Mouse (Mus musculus): ENCODE data around the gene Olfml2b. TPM values are rescaled to one million over a fixed set of nuclear protein-coding genes. Genes with fewer than 3 reads are reported as not detected.

Olfml2b gene
- 7.2 and 7.4 TPM in 2 replicates for polyA plus RNA-seq (2014; fragmentation: Nextera tagmentation; extraction: Ambion mirVana)

DNA sequence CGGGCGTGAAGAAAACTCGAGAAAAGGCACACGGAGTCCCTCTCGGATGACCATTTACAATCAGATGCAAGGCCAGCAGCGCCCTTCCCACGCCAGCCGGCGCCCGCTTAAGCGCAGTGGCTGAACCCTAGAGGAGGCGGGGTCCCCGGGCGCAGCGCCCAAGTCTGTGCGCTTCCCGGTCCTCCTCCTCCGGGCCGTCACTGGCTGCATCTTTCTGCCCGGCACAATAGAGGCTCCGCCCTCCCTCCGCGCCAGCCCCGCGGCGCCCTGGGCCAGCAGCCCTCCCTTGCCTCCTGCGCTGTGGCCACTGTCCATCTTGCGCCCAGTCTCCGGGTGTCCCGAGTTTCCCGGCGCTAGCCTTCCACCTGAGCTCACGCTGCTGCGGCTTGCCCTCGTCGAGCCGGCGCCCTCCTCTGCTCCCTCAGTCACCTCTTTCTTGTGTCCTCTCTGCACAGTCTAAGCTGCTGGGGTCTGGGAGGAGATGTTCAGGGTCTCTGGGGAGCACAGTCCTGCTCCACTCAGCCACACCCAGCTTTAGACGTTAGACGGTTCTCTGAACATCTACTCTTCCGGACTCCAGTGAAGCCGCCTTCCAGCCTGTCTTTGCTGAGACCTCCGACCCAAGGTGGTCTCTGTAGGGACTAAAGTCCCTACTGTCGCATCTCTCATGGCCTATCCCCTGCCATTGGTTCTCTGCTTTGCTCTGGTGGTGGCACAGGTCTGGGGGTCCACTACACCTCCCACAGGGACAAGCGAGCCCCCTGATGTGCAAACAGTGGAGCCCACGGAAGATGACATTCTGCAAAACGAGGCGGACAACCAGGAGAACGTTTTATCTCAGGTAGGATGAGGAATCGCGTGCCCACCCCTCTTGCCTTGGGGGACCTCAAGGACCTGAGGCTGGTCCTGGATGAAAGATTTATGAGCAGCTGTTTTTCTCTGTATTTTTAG is at the start of gene Olfml2b:
TSS of gene Olfml2b (plus strand) at position 278 of the 951 bp plus-strand sequence.
- peak; percentile 85 for DNase-seq (ENCODE audit: low spot score)
- WGBS: 14% methylated on average over 49 of the region's 51 CpGs
- Histone ChIP-seq H3K27ac (replicated peaks; ENCODE audit: low read depth, low read length) (no peak within 1 kb of the TSS), H3K4me1 (ENCODE audit: control insufficient read depth, insufficient read depth, low read length) (no peaks in the 10 kb centered on the region; the same call in 1 of the 2 replicates), H3K4me2 (ENCODE audit: low read depth, low read length) (peak within 1 kb of the TSS; percentile 66), H3K36me3 (replicated peaks; ENCODE audit: control insufficient read depth, insufficient read depth, low read depth, low read length) (no peaks in the 10 kb centered on the region), H3K27me3 (ENCODE audit: control insufficient read depth, insufficient read depth, low read length) (no peaks in the 10 kb centered on the region), H3K9ac (replicated peaks; ENCODE audit: low read length) (peak within 1 kb of the TSS; percentile 71), H3K9me3 (replicated peaks; ENCODE audit: control insufficient read depth, low read length) (no peaks in the 10 kb centered on the region), H3K4me3 (ENCODE audit: low read depth, low read length) (peak within 1 kb of the TSS; percentile 43)
- peak; percentile 98 for ATAC-seq (replicated peaks; ENCODE audit: insufficient number of reproducible peaks, low FRiP score, low TSS enrichment, low read depth)

- Histone ChIP-seq H3K9ac (replicated peaks; ENCODE audit: low read length) (no peak overlapping the region), H3K27me3 (ENCODE audit: control insufficient read depth, insufficient read depth, low read length) (no peaks in the 10 kb centered on the region), H3K27ac (replicated peaks; ENCODE audit: low read depth, low read length) (no peak overlapping the region), H3K4me3 (ENCODE audit: low read depth, low read length) (no peak overlapping the region), H3K36me3 (replicated peaks; ENCODE audit: control insufficient read depth, insufficient read depth, low read depth, low read length) (no peaks in the 10 kb centered on the region), H3K4me1 (ENCODE audit: control insufficient read depth, insufficient read depth, low read length) (no peaks in the 10 kb centered on the region), H3K4me2 (ENCODE audit: low read depth, low read length) (no peak overlapping the region), H3K9me3 (replicated peaks; ENCODE audit: control insufficient read depth, low read length) (no peaks in the 10 kb centered on the region)
- DNase-seq (ENCODE audit: low spot score) (no peak), ATAC-seq (replicated peaks; ENCODE audit: insufficient number of reproducible peaks, low FRiP score, low TSS enrichment, low read depth) (no peak)
- WGBS: 97% methylated on average over 7 of the region's 7 CpGs
These were observed 49.8 kb upstream of the Olfml2b start for GRCm38 (mm10) chr1:170594575-170594974.

DNA sequence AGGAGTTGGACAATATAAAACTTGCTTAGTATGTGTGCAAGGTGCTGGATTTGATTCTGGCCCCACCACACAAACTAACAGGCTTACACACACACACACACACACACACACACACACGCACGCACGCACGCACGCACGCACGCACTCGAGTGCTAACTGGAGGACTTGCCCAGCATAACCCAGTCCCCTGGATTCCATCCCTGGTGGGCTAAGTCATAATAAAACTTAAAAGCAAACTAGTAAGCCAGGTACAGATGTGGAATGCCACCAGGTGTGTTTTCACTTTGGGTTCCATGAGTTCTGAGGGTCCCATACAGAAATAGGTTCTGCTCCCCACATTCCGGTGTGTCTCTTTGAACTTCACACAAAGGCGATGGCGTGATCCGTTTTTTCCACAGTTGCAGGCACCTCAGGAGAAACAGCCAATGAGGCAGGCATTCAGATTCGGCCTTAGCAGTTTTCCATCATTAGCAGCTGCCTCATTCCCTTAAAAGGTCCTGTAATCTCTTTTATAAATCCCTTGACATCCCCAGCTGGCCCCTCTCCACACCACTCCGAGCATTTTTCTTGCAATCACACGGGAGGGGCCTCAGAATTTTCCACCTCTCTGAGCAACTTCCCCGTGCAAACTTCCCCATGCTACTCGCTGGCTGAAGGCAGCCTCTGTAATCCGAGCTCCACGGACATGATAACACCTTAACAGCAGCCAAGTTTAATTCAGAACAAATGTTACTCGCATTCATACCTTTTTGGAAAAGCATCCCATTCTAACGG is 38.9 kb upstream of the Olfml2b start:
- Histone ChIP-seq H3K9ac (replicated peaks; ENCODE audit: low read length) (no peak overlapping the region), H3K4me3 (ENCODE audit: low read depth, low read length) (no peak overlapping the region), H3K4me1 (ENCODE audit: control insufficient read depth, insufficient read depth, low read length) (no peaks in the 10 kb centered on the region), H3K4me2 (ENCODE audit: low read depth, low read length) (no peak overlapping the region), H3K27me3 (ENCODE audit: control insufficient read depth, insufficient read depth, low read length) (no peaks in the 10 kb centered on the region), H3K36me3 (replicated peaks; ENCODE audit: control insufficient read depth, insufficient read depth, low read depth, low read length) (no peaks in the 10 kb centered on the region), H3K27ac (replicated peaks; ENCODE audit: low read depth, low read length) (no peak overlapping the region), H3K9me3 (replicated peaks; ENCODE audit: control insufficient read depth, low read length) (no peaks in the 10 kb centered on the region)
- ATAC-seq (replicated peaks; ENCODE audit: insufficient number of reproducible peaks, low FRiP score, low TSS enrichment, low read depth) (no peak), DNase-seq (ENCODE audit: low spot score) (no peak)
- WGBS: 61% methylated on average over 21 of the region's 21 CpGs

GRCm38 (mm10) chr1:170607231-170607917 is 37.0 kb upstream of the Olfml2b start:
- H3K9ac ChIP-seq (replicated peaks; ENCODE audit: low read length): no peak overlapping the region
- DNase-seq (ENCODE audit: low spot score): no peak
- no peak overlapping the region for H3K27ac ChIP-seq (replicated peaks; ENCODE audit: low read depth, low read length)
- no peaks in the 10 kb centered on the region for H3K27me3 ChIP-seq (ENCODE audit: control insufficient read depth, insufficient read depth, low read length)
- no peaks in the 10 kb centered on the region for H3K9me3 ChIP-seq (replicated peaks; ENCODE audit: control insufficient read depth, low read length)
- ATAC-seq (replicated peaks; ENCODE audit: insufficient number of reproducible peaks, low FRiP score, low TSS enrichment, low read depth): no peak
- 85% methylated on average over 8 of the region's 8 CpGs for WGBS
- no peaks in the 10 kb centered on the region for H3K4me1 ChIP-seq (ENCODE audit: control insufficient read depth, insufficient read depth, low read length)
- no peak overlapping the region for H3K4me3 ChIP-seq (ENCODE audit: low read depth, low read length)
- H3K36me3 ChIP-seq (replicated peaks; ENCODE audit: control insufficient read depth, insufficient read depth, low read depth, low read length): no peaks in the 10 kb centered on the region
- no peak overlapping the region for H3K4me2 ChIP-seq (ENCODE audit: low read depth, low read length)

DNA sequence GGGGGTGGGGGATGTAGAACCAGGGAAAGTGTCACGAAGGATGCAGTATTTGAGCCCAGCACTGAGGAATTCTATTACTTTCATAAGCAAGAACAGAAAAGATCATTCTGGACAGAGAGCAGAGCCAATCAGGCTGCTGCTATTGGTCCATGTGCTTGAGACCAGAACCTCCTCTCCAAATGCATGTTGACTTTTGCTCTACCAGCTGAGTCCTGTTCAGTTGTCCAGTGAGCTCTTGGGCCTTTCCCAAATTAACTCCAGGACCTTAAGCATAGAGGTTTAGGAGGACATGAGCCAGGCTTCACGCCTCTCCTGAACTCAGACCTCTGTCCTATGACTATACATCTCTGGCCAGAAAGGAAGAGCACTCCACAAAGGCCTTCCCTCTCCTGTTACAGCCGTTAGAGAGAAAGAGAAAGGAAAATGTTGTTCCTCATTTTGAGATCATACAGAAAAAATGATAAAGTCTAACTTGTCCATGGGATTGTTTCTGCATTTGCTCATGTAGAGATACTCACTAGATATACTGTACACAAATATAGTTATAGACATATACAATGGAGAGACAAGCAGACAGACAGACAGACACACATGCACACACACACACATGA is 35.8 kb upstream of the Olfml2b start:
- no peak overlapping the region for H3K4me2 ChIP-seq (ENCODE audit: low read depth, low read length)
- H3K9ac ChIP-seq (replicated peaks; ENCODE audit: low read length): no peak overlapping the region
- no peak overlapping the region for H3K4me3 ChIP-seq (ENCODE audit: low read depth, low read length)
- DNase-seq (ENCODE audit: low spot score): no peak
- no peaks in the 10 kb centered on the region for H3K36me3 ChIP-seq (replicated peaks; ENCODE audit: control insufficient read depth, insufficient read depth, low read depth, low read length)
- WGBS: 81% methylated on average over 3 of the region's 3 CpGs
- no peak for ATAC-seq (replicated peaks; ENCODE audit: insufficient number of reproducible peaks, low FRiP score, low TSS enrichment, low read depth)
- H3K27me3 ChIP-seq (ENCODE audit: control insufficient read depth, insufficient read depth, low read length): no peaks in the 10 kb centered on the region
- H3K4me1 ChIP-seq (ENCODE audit: control insufficient read depth, insufficient read depth, low read length): no peaks in the 10 kb centered on the region
- H3K27ac ChIP-seq (replicated peaks; ENCODE audit: low read depth, low read length): no peak overlapping the region
- H3K9me3 ChIP-seq (replicated peaks; ENCODE audit: control insufficient read depth, low read length): no peaks in the 10 kb centered on the region

DNA sequence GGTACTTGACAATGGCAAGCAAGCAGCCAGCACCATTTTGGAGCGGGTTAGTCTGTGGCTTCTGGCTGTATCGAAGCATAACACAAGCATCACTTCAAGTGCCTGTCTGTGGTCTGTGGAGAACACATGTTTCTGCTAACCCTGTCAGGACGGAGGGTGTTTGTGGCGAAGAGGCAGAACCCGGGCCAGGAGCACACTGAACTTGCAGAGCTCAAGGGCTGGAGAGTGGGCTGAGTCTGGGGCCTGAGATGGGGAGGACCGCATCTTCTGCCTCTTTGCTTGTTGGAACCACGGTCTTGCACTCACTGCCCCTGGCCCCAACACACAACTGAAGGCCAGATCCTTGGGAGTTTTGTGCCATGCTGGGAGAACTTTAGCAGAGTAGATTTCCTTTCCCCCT is 34.5 kb upstream of the Olfml2b start:
- ATAC-seq (replicated peaks; ENCODE audit: insufficient number of reproducible peaks, low FRiP score, low TSS enrichment, low read depth): no peak
- H3K4me2 ChIP-seq (ENCODE audit: low read depth, low read length): no peak overlapping the region
- 81% methylated on average over 7 of the region's 7 CpGs for WGBS

DNA sequence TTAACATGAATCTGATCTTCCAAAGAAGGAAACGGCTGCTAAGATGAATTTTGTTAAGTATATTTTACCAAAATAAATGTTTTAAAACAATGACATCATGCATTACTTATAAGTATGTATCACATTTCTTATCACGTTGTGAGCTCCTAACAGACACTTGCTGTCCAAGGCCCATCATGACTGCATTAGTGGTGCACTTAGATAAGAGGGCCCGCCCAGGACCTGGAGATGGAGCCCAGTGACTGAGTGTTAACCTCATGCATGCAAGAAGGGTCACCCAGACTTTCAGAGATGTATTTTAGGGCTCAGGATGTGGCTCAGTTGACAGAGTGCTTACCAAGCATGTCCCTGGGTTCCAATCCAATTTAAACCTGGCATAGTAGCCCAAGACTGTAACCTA is 34.0 kb upstream of the Olfml2b start:
- no peaks in the 10 kb centered on the region for H3K27me3 ChIP-seq (ENCODE audit: control insufficient read depth, insufficient read depth, low read length)
- H3K36me3 ChIP-seq (replicated peaks; ENCODE audit: control insufficient read depth, insufficient read depth, low read depth, low read length): no peaks in the 10 kb centered on the region
- H3K4me1 ChIP-seq (ENCODE audit: control insufficient read depth, insufficient read depth, low read length): no peaks in the 10 kb centered on the region
- H3K27ac ChIP-seq (replicated peaks; ENCODE audit: low read depth, low read length): no peak overlapping the region
- ATAC-seq (replicated peaks; ENCODE audit: insufficient number of reproducible peaks, low FRiP score, low TSS enrichment, low read depth) (no peak), DNase-seq (ENCODE audit: low spot score) (no peak)
- no peak overlapping the region for H3K9ac ChIP-seq (replicated peaks; ENCODE audit: low read length)
- no peak overlapping the region for H3K4me3 ChIP-seq (ENCODE audit: low read depth, low read length)
- WGBS: 76% methylated on average over 3 of the region's 3 CpGs
- no peaks in the 10 kb centered on the region for H3K9me3 ChIP-seq (replicated peaks; ENCODE audit: control insufficient read depth, low read length)
- no peak overlapping the region for H3K4me2 ChIP-seq (ENCODE audit: low read depth, low read length)

More for the DNA sequence above, 34.5 kb upstream of the Olfml2b start:
- H3K9me3 ChIP-seq (replicated peaks; ENCODE audit: control insufficient read depth, low read length): no peaks in the 10 kb centered on the region
- no peak overlapping the region for H3K4me3 ChIP-seq (ENCODE audit: low read depth, low read length)
- H3K36me3 ChIP-seq (replicated peaks; ENCODE audit: control insufficient read depth, insufficient read depth, low read depth, low read length): no peaks in the 10 kb centered on the region
- no peaks in the 10 kb centered on the region for H3K27me3 ChIP-seq (ENCODE audit: control insufficient read depth, insufficient read depth, low read length)
- no peaks in the 10 kb centered on the region for H3K4me1 ChIP-seq (ENCODE audit: control insufficient read depth, insufficient read depth, low read length)
- DNase-seq (ENCODE audit: low spot score): no peak
- no peak overlapping the region for H3K9ac ChIP-seq (replicated peaks; ENCODE audit: low read length)
- no peak overlapping the region for H3K27ac ChIP-seq (replicated peaks; ENCODE audit: low read depth, low read length)
